Mouse (Mus musculus): ENCODE data around the gene Hist1h4f. TPM values are rescaled to one million over a fixed set of nuclear protein-coding genes. Genes with fewer than 3 reads are reported as not detected.

The Hist1h4f gene
- polyA plus RNA-seq, 1 experiment from 2014 or later, result 7.9 TPM

Other genes starting within 250 kb of the Hist1h4f start
- gene Zfp322a, start 182.4 kb downstream of the Hist1h4f start, polyA plus RNA-seq (2015; fragmentation: Nextera tagmentation; extraction: Ambion mirVana), result 17.3 and 18.4 TPM in 2 replicates
- 6.4 and 6.9 TPM in 2 replicates for gene Abt1, start 127.8 kb downstream of the Hist1h4f start, polyA plus RNA-seq (2015; fragmentation: Nextera tagmentation; extraction: Ambion mirVana)
- gene Btn1a1, start 85.7 kb downstream of the Hist1h4f start, polyA plus RNA-seq (2015; fragmentation: Nextera tagmentation; extraction: Ambion mirVana), result 2.5 and 3.0 TPM in 2 replicates
- not detected in 2 replicates for gene Btn2a2, start 62.8 kb downstream of the Hist1h4f start, polyA plus RNA-seq (2015; fragmentation: Nextera tagmentation; extraction: Ambion mirVana)
- 10.2 and 10.9 TPM in 2 replicates for gene Hist1h4h, start 20.6 kb downstream of the Hist1h4f start, polyA plus RNA-seq (2015; fragmentation: Nextera tagmentation; extraction: Ambion mirVana)
- gene Hist1h2af, start 17.7 kb downstream of the Hist1h4f start, polyA plus RNA-seq (2015; fragmentation: Nextera tagmentation; extraction: Ambion mirVana), result 40.9 and 45.6 TPM in 2 replicates
- gene Hist1h3g, start 16.2 kb downstream of the Hist1h4f start, polyA plus RNA-seq (2015; fragmentation: Nextera tagmentation; extraction: Ambion mirVana), result 18.3 and 26.4 TPM in 2 replicates
- 2.3 and 2.8 TPM in 2 replicates for gene Hist1h2bh, start 8.3 kb downstream of the Hist1h4f start, polyA plus RNA-seq (2015; fragmentation: Nextera tagmentation; extraction: Ambion mirVana)
- gene Hist1h3f, start 7.6 kb downstream of the Hist1h4f start, polyA plus RNA-seq (2015; fragmentation: Nextera tagmentation; extraction: Ambion mirVana), result 5.0 and 8.1 TPM in 2 replicates
- 0.91 and 1.1 TPM in 2 replicates for gene Hist1h1d, start 1.6 kb upstream of the Hist1h4f start, polyA plus RNA-seq (2015; fragmentation: Nextera tagmentation; extraction: Ambion mirVana)
- 15.3 and 18.5 TPM in 2 replicates for gene Hist1h3e, start 10.7 kb upstream of the Hist1h4f start, polyA plus RNA-seq (2015; fragmentation: Nextera tagmentation; extraction: Ambion mirVana)
- gene Hist1h2ae, start 19.6 kb upstream of the Hist1h4f start, polyA plus RNA-seq (2015; fragmentation: Nextera tagmentation; extraction: Ambion mirVana), result 134 and 158 TPM in 2 replicates
- gene Hist1h2bg, start 19.7 kb upstream of the Hist1h4f start, polyA plus RNA-seq (2015; fragmentation: Nextera tagmentation; extraction: Ambion mirVana), result 22.9 and 29.0 TPM in 2 replicates
- 18.8 and 26.9 TPM in 2 replicates for gene Hist1h2bf, start 22.5 kb upstream of the Hist1h4f start, polyA plus RNA-seq (2015; fragmentation: Nextera tagmentation; extraction: Ambion mirVana)
- 4.1 and 8.1 TPM in 2 replicates for gene Hist1h2ad, start 22.7 kb upstream of the Hist1h4f start, polyA plus RNA-seq (2015; fragmentation: Nextera tagmentation; extraction: Ambion mirVana)
- 19.3 and 30.4 TPM in 2 replicates for gene Hist1h3d, start 24.1 kb upstream of the Hist1h4f start, polyA plus RNA-seq (2015; fragmentation: Nextera tagmentation; extraction: Ambion mirVana)
- gene Hist1h4d, start 29.9 kb upstream of the Hist1h4f start, polyA plus RNA-seq (2015; fragmentation: Nextera tagmentation; extraction: Ambion mirVana), result 202 and 234 TPM in 2 replicates
- 2.5 and 3.2 TPM in 2 replicates for gene Hist1h2be, start 69.5 kb upstream of the Hist1h4f start, polyA plus RNA-seq (2015; fragmentation: Nextera tagmentation; extraction: Ambion mirVana)
- 31.4 and 33.9 TPM in 2 replicates for gene Hist1h1e, start 70.9 kb upstream of the Hist1h4f start, polyA plus RNA-seq (2015; fragmentation: Nextera tagmentation; extraction: Ambion mirVana)
- 1.9 and 3.1 TPM in 2 replicates for gene Hist1h2ac, start 132.3 kb upstream of the Hist1h4f start, polyA plus RNA-seq (2015; fragmentation: Nextera tagmentation; extraction: Ambion mirVana)
- 77.4 and 85.8 TPM in 2 replicates for gene Hist1h2bc, start 132.6 kb upstream of the Hist1h4f start, polyA plus RNA-seq (2015; fragmentation: Nextera tagmentation; extraction: Ambion mirVana)
- gene Hist1h1t, start 144.2 kb upstream of the Hist1h4f start, polyA plus RNA-seq (2015; fragmentation: Nextera tagmentation; extraction: Ambion mirVana), result not detected in 2 replicates
- gene Hist1h4c, start 146.8 kb upstream of the Hist1h4f start, polyA plus RNA-seq (2015; fragmentation: Nextera tagmentation; extraction: Ambion mirVana), result 18.8 TPM in 2 replicates
- gene Hfe, start 159.2 kb upstream of the Hist1h4f start, polyA plus RNA-seq (2015; fragmentation: Nextera tagmentation; extraction: Ambion mirVana), result 10.7 and 14.6 TPM in 2 replicates
- gene Hist1h1c, start 187.2 kb upstream of the Hist1h4f start, polyA plus RNA-seq (2015; fragmentation: Nextera tagmentation; extraction: Ambion mirVana), result 62.5 and 68.9 TPM in 2 replicates
- 10.7 and 11.0 TPM in 2 replicates for gene Hist1h3c, start 194.0 kb upstream of the Hist1h4f start, polyA plus RNA-seq (2015; fragmentation: Nextera tagmentation; extraction: Ambion mirVana)
- 7.7 and 9.4 TPM in 2 replicates for gene Hist1h2bb, start 195.1 kb upstream of the Hist1h4f start, polyA plus RNA-seq (2015; fragmentation: Nextera tagmentation; extraction: Ambion mirVana)
- 104 and 128 TPM in 2 replicates for gene Hist1h2ab, start 199.5 kb upstream of the Hist1h4f start, polyA plus RNA-seq (2015; fragmentation: Nextera tagmentation; extraction: Ambion mirVana)
- gene Hist1h3b, start 200.6 kb upstream of the Hist1h4f start, polyA plus RNA-seq (2015; fragmentation: Nextera tagmentation; extraction: Ambion mirVana), result 51.9 and 64.5 TPM in 2 replicates
- gene Hist1h4b, start 205.4 kb upstream of the Hist1h4f start, polyA plus RNA-seq (2015; fragmentation: Nextera tagmentation; extraction: Ambion mirVana), result 8.3 and 9.5 TPM in 2 replicates
- gene Hist1h4a, start 209.6 kb upstream of the Hist1h4f start, polyA plus RNA-seq (2015; fragmentation: Nextera tagmentation; extraction: Ambion mirVana), result 1.3 and 1.4 TPM in 2 replicates
- 26.7 and 31.7 TPM in 2 replicates for gene Hist1h3a, start 210.7 kb upstream of the Hist1h4f start, polyA plus RNA-seq (2015; fragmentation: Nextera tagmentation; extraction: Ambion mirVana)
- 15.4 and 20.8 TPM in 2 replicates for gene Hist1h1a, start 212.0 kb upstream of the Hist1h4f start, polyA plus RNA-seq (2015; fragmentation: Nextera tagmentation; extraction: Ambion mirVana)
- gene Trim38, start 218.3 kb upstream of the Hist1h4f start, polyA plus RNA-seq (2015; fragmentation: Nextera tagmentation; extraction: Ambion mirVana), result not detected in 2 replicates